Mouse (Mus musculus): ENCODE results near the gene Katnbl1. TPM values are rescaled to one million over a fixed set of nuclear protein-coding genes. Genes with fewer than 3 reads are reported as not detected.
"Not testable (repeated sequence)": the region's sequence is repeated elsewhere in the genome, so short reads cannot be mapped to it uniquely, and the experiment has no call there.

Gene Katnbl1
- polyA plus RNA-seq, 1 experiment from 2014 or later = 43.3 TPM

DNA sequence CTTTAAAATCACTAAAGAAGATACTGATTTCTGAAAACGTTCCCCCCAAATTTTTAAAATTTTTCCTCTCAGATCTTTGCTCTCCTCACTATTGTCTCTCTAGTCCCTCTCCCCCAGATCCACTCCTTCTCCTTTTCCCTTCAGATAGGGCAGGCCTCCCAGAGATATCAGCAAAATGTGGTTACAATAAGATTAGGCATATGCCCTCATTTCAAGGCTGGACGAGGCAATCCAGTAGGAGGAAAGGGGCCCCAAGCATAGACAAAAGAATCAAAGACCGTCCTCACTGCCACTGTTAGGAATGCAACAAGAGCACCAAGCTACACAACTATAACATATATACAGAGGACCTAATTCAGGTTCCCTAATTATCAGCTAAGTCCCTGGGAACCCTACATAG, 46.3 kb downstream of the Katnbl1 start:
- Histone ChIP-seq H3K27me3 (no peaks in the 10 kb centered on the region), H3K9ac (no peak overlapping the region), H3K4me3 (no peak overlapping the region), H3K36me3 (no peaks in the 10 kb centered on the region), H3K4me1 (no peaks in the 10 kb centered on the region), H3K4me2 (replicated peaks) (no peak overlapping the region), H3K27ac (no peak overlapping the region), H3K9me3 (replicated peaks) (no peaks in the 10 kb centered on the region)
- WGBS = 80% methylated on average over 3 of the region's 3 CpGs
- no peak for ATAC-seq (ENCODE audit: low FRiP score)

DNA sequence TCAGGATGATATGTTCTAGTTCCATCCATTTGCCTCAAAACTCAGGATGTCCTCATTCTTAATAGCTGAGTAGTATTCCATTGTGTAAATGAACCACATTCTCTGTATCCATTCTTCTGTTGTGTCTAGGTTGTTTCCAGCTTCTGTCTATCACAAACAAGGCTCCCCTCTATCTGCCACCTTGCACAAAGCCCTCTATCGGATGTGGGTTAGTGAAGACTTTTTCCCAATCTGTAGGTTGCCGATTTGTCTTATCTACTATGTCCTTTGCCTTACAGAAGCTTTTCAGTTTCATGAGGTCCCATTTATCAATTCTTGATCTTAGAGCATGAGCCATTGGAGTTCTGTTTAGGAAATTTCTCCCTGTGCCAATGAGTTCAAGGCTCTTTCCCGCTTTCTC, 49.5 kb downstream of the Katnbl1 start:
- not testable (repeated sequence) for H3K4me2 ChIP-seq (replicated peaks); ATAC-seq (ENCODE audit: low FRiP score); H3K27me3 ChIP-seq; H3K4me3 ChIP-seq; H3K9me3 ChIP-seq (replicated peaks); H3K36me3 ChIP-seq; H3K27ac ChIP-seq; H3K9ac ChIP-seq; H3K4me1 ChIP-seq
- 93% methylated on average over 3 of the region's 3 CpGs for WGBS

DNA sequence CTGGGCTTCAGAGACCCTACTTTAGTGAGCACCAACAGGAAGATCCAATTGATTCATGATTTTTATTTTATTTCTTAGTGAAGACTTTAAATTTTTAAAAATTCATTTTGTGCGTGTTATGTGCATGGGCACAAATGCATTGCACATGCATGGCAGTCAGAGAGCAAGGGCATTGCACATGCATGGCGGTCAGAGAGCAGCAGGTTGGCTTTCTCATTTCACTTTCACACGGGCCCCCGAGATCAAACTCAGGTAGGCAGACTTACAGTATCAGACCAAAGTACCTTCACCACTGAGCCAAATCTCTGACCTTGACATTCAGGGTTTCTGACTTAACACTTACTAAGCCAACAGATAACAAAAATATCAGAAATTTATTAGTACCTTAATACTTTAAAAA, 50.7 kb downstream of the Katnbl1 start:
- Histone ChIP-seq H3K4me1 (no peaks in the 10 kb centered on the region), H3K27ac (no peak overlapping the region), H3K4me3 (no peak overlapping the region), H3K36me3 (no peaks in the 10 kb centered on the region), H3K9me3 (replicated peaks) (no peaks in the 10 kb centered on the region), H3K27me3 (no peaks in the 10 kb centered on the region), H3K4me2 (replicated peaks) (no peak overlapping the region), H3K9ac (no peak overlapping the region)
- WGBS = 93% methylated on average over 4 of the region's 4 CpGs
- no peak for ATAC-seq (ENCODE audit: low FRiP score)

DNA sequence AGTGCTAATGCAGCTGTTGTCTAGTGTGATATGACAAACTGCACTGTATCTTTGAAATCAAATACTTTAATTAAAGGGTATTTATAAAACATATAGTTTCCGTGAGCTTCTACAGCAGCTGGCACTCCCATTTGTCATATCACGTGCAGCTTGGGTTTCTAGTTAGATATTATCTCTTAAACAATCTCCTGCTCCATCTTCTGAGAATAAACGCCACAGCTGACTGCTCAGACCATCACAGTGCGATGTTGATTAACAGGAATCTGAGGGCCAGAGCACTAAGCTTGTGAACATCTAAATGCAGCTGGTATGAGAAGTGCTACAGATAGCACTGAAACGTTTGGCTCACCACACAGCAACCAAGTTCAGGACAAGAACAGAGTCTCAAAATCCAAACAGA, 51.4 kb downstream of the Katnbl1 start:
- Histone ChIP-seq H3K4me2 (replicated peaks) (no peak overlapping the region), H3K27ac (no peak overlapping the region), H3K9me3 (replicated peaks) (no peaks in the 10 kb centered on the region), H3K4me1 (no peaks in the 10 kb centered on the region), H3K4me3 (no peak overlapping the region), H3K27me3 (no peaks in the 10 kb centered on the region), H3K36me3 (no peaks in the 10 kb centered on the region), H3K9ac (no peak overlapping the region)
- ATAC-seq (ENCODE audit: low FRiP score) = no peak
- 73% methylated on average over 5 of the region's 5 CpGs for WGBS

DNA sequence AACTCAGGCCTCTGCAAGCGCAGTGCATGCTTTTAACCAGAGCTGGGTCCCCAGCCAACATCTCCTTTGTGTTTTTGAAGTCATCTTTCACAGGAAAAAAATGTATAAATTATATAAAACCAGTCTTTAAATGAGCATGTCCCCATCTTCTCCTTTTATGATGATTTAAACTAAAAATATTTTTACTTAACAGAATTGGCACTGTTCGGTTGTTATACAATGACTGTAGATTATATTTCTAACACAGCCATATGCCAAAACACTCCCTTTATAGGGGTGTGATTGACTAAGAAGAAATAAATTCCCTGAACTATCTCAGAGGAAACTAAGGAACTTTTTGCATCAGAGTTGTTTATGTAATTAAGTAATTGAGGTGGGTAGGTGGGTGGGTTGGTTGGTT, 53.5 kb downstream of the Katnbl1 start:
- ATAC-seq (ENCODE audit: low FRiP score) = no peak
- WGBS = 92% methylated on average over 2 of the region's 2 CpGs

DNA sequence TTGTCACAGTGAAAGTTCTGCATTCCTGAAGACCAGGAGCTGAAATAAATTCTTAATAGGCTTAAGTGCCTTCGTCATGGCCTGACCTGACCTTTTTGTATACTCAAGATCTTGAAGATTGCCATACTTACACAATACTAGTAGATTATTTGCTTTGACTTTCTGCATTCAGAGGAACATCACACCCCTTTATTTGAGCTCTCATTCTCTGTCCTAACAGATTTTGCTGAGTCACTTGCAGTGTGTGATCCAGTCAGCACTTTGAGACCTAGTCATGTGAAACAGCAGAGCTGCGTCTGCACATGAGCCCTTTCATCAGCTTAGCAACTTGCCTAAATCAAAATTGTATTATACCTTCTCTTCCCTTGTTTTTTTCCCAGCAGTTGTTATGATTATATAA, 54.3 kb downstream of the Katnbl1 start:
- no peak overlapping the region for H3K9ac ChIP-seq
- no peaks in the 10 kb centered on the region for H3K4me1 ChIP-seq
- H3K4me2 ChIP-seq (replicated peaks) = no peak overlapping the region
- H3K27me3 ChIP-seq = no peaks in the 10 kb centered on the region
- ATAC-seq (ENCODE audit: low FRiP score) = no peak
- WGBS = 78% methylated on average over 2 of the region's 2 CpGs
- H3K4me3 ChIP-seq = no peak overlapping the region
- no peaks in the 10 kb centered on the region for H3K36me3 ChIP-seq
- no peaks in the 10 kb centered on the region for H3K9me3 ChIP-seq (replicated peaks)
- H3K27ac ChIP-seq = no peak overlapping the region

More for the DNA sequence above, 53.5 kb downstream of the Katnbl1 start:
- Histone ChIP-seq H3K27ac (no peak overlapping the region), H3K4me2 (replicated peaks) (no peak overlapping the region), H3K9ac (no peak overlapping the region), H3K4me1 (no peaks in the 10 kb centered on the region), H3K4me3 (no peak overlapping the region), H3K9me3 (replicated peaks) (no peaks in the 10 kb centered on the region), H3K27me3 (no peaks in the 10 kb centered on the region), H3K36me3 (no peaks in the 10 kb centered on the region)

DNA sequence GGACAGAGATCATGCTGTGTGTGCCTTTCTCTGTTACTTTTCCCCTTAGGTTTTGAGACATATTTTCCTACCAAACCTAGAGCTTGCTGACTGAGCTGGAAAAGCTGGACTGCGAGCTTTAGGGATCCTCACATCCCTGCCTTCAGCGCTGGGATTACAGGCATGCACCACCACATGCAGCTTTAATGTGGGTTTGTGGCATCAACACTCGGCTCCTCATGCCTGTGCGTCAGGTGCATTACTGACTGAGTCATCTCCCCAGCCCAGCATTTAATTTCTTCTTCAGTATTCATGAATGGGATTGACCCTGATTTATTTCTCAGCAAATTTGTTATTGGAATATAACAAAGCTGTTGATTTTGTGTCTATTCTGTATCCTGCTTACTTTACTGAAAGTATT, 57.3 kb downstream of the Katnbl1 start:
- Histone ChIP-seq H3K27ac (no peak overlapping the region), H3K27me3 (no peaks in the 10 kb centered on the region), H3K4me3 (no peak overlapping the region), H3K9ac (no peak overlapping the region), H3K9me3 (replicated peaks) (no peaks in the 10 kb centered on the region), H3K4me1 (no peaks in the 10 kb centered on the region), H3K36me3 (no peaks in the 10 kb centered on the region), H3K4me2 (replicated peaks) (no peak overlapping the region)
- 82% methylated on average over 4 of the region's 4 CpGs for WGBS
- no peak for ATAC-seq (ENCODE audit: low FRiP score)

DNA sequence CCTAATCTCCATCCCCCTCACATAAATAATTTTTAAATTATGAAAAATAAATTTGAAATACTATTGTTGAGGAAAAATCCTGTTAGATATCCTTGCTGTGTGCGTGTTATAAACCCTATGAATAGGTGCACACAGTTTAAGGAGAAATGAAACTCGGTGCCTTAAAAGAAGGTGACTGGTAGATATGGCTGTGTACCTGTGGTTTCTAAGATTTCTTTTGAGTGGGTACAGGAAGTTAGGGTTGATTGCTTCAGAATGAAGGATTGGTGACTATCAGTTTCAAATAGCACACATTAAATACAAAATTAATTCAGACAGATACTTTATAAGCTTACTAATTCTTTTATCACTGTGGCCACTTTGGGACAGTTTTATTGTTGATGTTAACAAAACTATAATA, 58.6 kb downstream of the Katnbl1 start:
- Histone ChIP-seq H3K4me2 (replicated peaks) (no peak overlapping the region), H3K36me3 (no peaks in the 10 kb centered on the region), H3K9me3 (replicated peaks) (no peaks in the 10 kb centered on the region), H3K27ac (no peak overlapping the region), H3K9ac (no peak overlapping the region), H3K4me1 (no peaks in the 10 kb centered on the region), H3K27me3 (no peaks in the 10 kb centered on the region), H3K4me3 (no peak overlapping the region)
- no peak for ATAC-seq (ENCODE audit: low FRiP score)
- WGBS = 91% methylated on average over 2 of the region's 2 CpGs

DNA sequence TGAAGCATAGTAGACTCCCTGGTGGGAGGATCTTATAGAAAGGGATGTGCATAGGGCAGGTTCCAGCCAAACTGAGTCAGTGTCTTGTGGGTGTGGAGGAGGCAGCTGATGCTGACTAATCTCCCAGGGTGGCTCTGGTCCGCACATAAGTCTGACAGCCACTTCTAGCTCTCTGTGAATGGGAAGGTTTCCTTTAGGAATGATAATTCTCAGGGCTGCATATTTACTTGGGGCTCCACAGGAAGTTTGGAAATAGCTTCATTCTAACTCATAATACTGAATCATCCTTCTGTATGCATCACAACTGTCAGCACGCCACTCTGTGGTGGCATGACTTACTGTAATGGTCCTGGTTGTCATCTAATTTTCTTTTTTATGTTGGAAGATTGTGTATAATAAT, 64.5 kb downstream of the Katnbl1 start:
- Histone ChIP-seq H3K27ac (no peak overlapping the region), H3K4me3 (no peak overlapping the region), H3K36me3 (no peaks in the 10 kb centered on the region), H3K9ac (no peak overlapping the region), H3K4me2 (replicated peaks) (no peak overlapping the region), H3K27me3 (no peaks in the 10 kb centered on the region), H3K4me1 (no peaks in the 10 kb centered on the region), H3K9me3 (replicated peaks) (no peaks in the 10 kb centered on the region)
- ATAC-seq (ENCODE audit: low FRiP score) = no peak
- 74% methylated on average over 2 of the region's 2 CpGs for WGBS

DNA sequence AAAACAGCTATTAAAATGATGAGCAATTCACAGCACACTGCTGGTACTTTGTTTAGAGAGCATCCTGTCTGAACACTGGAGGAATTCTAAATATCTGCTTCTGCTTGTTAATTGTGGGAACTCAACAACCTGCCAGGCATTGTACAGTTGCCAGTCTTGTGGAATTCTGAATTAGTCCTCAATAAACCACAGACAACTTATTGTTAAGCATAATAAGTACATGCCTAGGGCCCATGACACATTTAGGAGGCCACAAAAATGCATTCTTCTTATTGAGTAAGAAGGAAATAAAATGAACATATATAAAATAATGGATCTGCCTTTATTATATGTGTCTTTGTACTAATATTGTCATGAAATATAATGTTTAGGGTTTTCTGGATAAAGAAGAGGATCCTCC, 66.5 kb downstream of the Katnbl1 start:
- no peak for ATAC-seq (ENCODE audit: low FRiP score)
- H3K27ac ChIP-seq = no peak overlapping the region
- no peaks in the 10 kb centered on the region for H3K36me3 ChIP-seq
- no peak overlapping the region for H3K4me2 ChIP-seq (replicated peaks)
- no peaks in the 10 kb centered on the region for H3K27me3 ChIP-seq
- no peak overlapping the region for H3K4me3 ChIP-seq
- H3K4me1 ChIP-seq = no peaks in the 10 kb centered on the region
- H3K9ac ChIP-seq = no peak overlapping the region
- H3K9me3 ChIP-seq (replicated peaks) = no peaks in the 10 kb centered on the region

DNA sequence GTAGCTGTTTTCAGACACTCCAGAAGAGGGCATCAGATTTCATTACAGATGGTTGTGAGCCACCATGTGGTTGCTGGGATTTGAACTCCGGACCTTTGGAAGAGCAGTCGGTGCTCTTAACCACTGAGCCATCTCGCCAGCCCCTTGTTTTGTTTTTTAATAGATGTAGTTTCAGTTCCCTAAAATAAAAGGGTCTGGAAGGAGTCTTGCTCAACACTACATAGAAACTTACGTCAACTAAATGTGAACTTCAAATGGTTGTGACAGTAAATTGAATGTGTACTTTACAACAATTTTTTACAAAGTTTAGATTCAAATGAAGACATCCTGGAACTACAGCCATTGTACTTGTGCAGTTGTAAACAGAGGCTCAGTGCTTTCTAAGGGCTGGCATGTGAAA, 69.0 kb downstream of the Katnbl1 start:
- not testable (repeated sequence) for H3K4me2 ChIP-seq (replicated peaks); ATAC-seq (ENCODE audit: low FRiP score); H3K4me3 ChIP-seq; H3K4me1 ChIP-seq; H3K9me3 ChIP-seq (replicated peaks); H3K27me3 ChIP-seq; H3K27ac ChIP-seq; H3K36me3 ChIP-seq; H3K9ac ChIP-seq
- 77% methylated on average over 4 of the region's 4 CpGs for WGBS

DNA sequence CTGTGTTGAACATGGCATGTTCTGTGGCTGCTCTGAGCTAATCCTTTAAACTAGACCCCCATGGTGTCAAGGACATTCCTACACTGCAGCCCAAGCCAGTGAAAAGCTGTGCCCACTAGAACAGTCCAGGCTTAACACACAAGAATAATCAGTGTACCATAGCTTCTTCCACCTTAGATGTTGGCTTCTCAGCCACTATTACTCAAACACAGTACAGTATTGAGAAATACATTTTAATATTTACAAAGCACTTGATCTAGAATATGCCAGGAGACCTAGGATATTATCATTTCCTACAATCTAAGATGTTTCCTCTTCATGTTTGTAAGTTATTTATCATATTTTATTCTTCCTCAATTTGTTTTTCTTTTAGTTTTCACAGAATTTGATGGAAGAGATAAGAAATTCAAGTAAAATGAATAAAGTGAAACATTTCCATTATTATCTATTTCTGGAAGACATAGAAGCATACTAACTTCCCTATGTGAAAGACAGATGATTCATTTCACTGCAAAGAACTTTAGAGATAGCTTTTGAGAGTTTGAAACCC, 69.6 kb downstream of the Katnbl1 start:
- H3K9ac ChIP-seq = no peak overlapping the region
- H3K27me3 ChIP-seq = no peaks in the 10 kb centered on the region
- H3K4me1 ChIP-seq = no peaks in the 10 kb centered on the region
- H3K4me3 ChIP-seq = no peak overlapping the region
- H3K4me2 ChIP-seq (replicated peaks) = no peak overlapping the region
- no peak for ATAC-seq (ENCODE audit: low FRiP score)
- no peak overlapping the region for H3K27ac ChIP-seq
- no peaks in the 10 kb centered on the region for H3K9me3 ChIP-seq (replicated peaks)
- H3K36me3 ChIP-seq = no peaks in the 10 kb centered on the region

DNA sequence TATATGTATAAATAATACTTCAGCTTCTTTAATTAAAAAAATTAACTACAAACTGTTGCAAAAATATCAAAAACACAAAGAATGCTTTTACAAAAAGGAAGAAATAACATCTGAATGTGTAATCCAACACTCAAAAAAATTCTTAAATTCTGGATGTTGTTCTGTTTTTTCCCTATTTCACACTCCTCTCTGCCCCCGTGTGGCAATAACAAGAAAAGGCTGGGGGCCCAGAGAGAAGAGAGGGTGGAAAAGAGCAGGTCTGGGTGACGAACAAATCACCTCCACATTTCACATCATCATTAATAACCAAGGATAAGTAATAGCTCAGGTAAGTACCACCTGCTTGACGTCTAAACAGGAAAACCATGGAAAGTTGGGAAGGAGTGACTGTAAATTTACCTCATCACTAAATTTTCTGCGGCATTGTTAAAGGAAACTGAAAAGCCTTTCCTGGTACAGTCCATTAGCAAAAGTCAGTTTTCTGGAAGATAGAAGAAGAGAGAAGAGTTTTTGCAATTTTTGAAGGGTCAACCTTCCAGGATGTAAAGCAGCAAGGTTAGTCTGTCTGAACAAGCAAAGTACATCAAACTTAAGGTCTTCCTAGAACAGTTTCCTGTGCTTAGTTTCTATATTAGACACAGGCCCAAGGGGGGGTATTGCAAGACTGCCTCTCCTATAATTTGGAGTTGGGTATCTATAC, 70.7 kb downstream of the Katnbl1 start:
- Histone ChIP-seq H3K36me3 (no peaks in the 10 kb centered on the region), H3K4me3 (no peak overlapping the region), H3K9me3 (replicated peaks) (no peaks in the 10 kb centered on the region), H3K4me1 (0 out of 2 replicates have a peak, but pooled peaks cover 3% of the 10 kb centered on the region), H3K27ac (no peak overlapping the region), H3K4me2 (replicated peaks) (no peak overlapping the region), H3K27me3 (no peaks in the 10 kb centered on the region), H3K9ac (no peak overlapping the region)
- 37% methylated on average over 4 of the region's 4 CpGs for WGBS
- no peak for ATAC-seq (ENCODE audit: low FRiP score)

Measured in hindbrain, embryonic 12.5 days (tissue).